Mouse (Mus musculus): Measurements from ENCODE around the gene Sema5a.

- TF ChIP-seq EP300 (IDR thresholded peaks at IDR 0.05) (no peak), CTCF (IDR thresholded peaks at IDR 0.05) (no peak)
Observed at GRCm38 (mm10) chr15:32619199-32619598, 374.6 kb downstream of the Sema5a start.
